Mouse (Mus musculus): ENCODE results near the gene Dhfr. TPM values are rescaled to one million over a fixed set of nuclear protein-coding genes. Genes with fewer than 3 reads are reported as not detected.

Dhfr gene
- 5.8 TPM for polyA plus RNA-seq (2014; fragmentation: Illumina TruSeq; extraction: RNeasy Lipid Tissue Mini Kit (QIAGEN cat#74804); ENCODE audit: low read depth, low replicate concordance)

DNA sequence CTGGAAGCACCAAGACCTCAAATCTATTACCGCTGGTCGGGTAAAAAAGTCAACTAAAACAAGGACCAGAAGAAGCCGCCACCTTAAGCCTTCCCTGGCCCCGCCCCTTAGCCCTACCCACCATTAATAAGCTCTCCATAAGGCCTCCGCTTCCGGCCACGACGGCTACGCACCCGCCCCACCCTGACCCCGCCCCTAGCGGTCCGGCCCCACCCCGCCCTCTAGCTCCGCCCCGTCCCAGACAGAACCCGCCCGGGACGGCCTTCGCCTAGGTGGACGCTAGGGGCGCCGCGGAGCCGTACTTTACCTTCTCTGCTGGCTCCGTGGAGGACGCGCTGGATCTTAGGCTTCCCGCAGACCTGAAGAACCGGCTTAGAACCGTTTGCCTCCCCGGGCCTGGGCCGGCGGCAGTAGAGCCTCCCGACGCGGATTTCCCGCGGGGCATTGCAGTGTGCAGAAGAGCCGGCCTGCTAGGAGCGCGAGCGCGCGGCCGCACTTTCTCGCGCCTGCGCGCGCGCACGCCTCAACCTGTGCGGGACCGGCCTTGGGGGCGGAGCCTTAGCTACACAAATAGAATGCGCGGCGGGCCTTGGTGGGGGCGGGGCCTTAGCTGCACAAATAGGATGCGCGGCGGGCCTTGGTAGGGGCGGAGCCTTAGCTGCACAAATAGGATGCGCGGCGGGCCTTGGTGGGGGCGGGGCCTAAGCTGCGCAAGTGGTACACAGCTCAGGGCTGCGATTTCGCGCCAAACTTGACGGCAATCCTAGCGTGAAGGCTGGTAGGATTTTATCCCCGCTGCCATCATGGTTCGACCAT lies at the start of gene Dhfr, which contains the start of gene Msh3:
TSS of gene Dhfr (plus strand) at position 271 of the 816 bp plus-strand sequence.
TSS of gene Msh3 (minus strand) at position 548 of the 816 bp plus-strand sequence.

GRCm38 (mm10) chr13:92305680-92306079 lies 48.8 kb upstream of the Dhfr start, which contains the start of gene Gm20379:
Gene Gm20379 (plus strand): TSS chr13:92305980.

GRCm38 (mm10) chr13:92425758-92426264 lies 71.3 kb downstream of the Dhfr start, which contains the start of gene Ankrd34b:
Gene Ankrd34b (plus strand): TSS chr13:92425896.

Other genes starting within 250 kb of the Dhfr start
- gene Rasgrf2, start 223.1 kb upstream of the Dhfr start, polyA plus RNA-seq (2014; fragmentation: Illumina TruSeq; extraction: RNeasy Lipid Tissue Mini Kit (QIAGEN cat#74804); ENCODE audit: low read depth, low replicate concordance): 0.77 TPM
- not detected for gene Gm20379, start 48.7 kb upstream of the Dhfr start, polyA plus RNA-seq (2014; fragmentation: Illumina TruSeq; extraction: RNeasy Lipid Tissue Mini Kit (QIAGEN cat#74804); ENCODE audit: low read depth, low replicate concordance)
- gene Msh3, start 277 bp downstream of the Dhfr start, polyA plus RNA-seq (2014; fragmentation: Illumina TruSeq; extraction: RNeasy Lipid Tissue Mini Kit (QIAGEN cat#74804); ENCODE audit: low read depth, low replicate concordance): 49.7 TPM
- 0.08 TPM for gene Ankrd34b, start 71.2 kb downstream of the Dhfr start, polyA plus RNA-seq (2014; fragmentation: Illumina TruSeq; extraction: RNeasy Lipid Tissue Mini Kit (QIAGEN cat#74804); ENCODE audit: low read depth, low replicate concordance)
- gene Fam151b, start 129.3 kb downstream of the Dhfr start, polyA plus RNA-seq (2014; fragmentation: Illumina TruSeq; extraction: RNeasy Lipid Tissue Mini Kit (QIAGEN cat#74804); ENCODE audit: low read depth, low replicate concordance): 13.8 TPM
- gene Zfyve16, start 176.1 kb downstream of the Dhfr start, polyA plus RNA-seq (2014; fragmentation: Illumina TruSeq; extraction: RNeasy Lipid Tissue Mini Kit (QIAGEN cat#74804); ENCODE audit: low read depth, low replicate concordance): 29.0 TPM
- 1,812 TPM for gene Spz1, start 221.4 kb downstream of the Dhfr start, polyA plus RNA-seq (2014; fragmentation: Illumina TruSeq; extraction: RNeasy Lipid Tissue Mini Kit (QIAGEN cat#74804); ENCODE audit: low read depth, low replicate concordance)

Measured in testis, adult 10 weeks (tissue).